Mouse (Mus musculus): Measurements from ENCODE around the gene Adora1.

Adora1 gene

DNA sequence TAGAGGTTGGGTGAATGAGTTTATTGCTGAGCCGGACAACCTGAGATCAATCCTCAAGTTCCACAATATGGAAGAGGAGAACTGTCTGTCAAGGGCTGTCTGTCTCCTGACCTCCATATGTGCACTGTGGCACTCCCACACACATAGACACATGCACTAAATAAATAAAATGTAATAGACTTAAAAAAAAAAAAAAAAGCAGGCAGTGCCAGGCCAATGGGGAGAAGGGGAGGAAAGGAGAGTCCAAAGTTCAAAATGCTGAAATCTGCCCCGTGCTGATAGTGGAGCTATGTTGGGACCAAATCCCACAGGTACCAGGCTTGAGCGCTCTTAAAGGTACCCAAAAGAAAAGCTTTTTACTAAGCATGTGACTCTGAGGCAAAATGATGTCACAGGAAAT lies 2.2 kb upstream of the Adora1 start:
- DNase-seq: no peak

DNA sequence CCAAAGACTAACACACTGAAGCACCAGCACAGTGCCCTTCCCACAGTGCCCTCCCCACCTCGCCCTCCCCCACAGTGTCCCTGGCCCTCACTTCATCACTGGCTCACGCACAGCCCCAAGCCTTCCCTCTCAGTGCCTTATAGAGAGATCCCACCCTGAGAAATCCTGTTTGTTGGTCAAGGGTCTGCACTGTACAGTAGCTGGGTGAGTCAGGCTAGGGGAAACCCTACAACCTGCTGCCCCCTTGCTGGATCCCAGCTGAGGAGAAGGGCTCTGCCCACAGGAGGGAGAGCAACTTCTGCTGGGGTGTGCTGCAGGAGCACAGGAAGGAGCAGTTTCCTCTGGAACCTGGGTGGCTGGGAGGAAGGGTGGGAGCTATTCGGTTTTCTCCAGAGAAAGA lies 911 bp upstream of the Adora1 start:
- DNase-seq: no peak

DNA sequence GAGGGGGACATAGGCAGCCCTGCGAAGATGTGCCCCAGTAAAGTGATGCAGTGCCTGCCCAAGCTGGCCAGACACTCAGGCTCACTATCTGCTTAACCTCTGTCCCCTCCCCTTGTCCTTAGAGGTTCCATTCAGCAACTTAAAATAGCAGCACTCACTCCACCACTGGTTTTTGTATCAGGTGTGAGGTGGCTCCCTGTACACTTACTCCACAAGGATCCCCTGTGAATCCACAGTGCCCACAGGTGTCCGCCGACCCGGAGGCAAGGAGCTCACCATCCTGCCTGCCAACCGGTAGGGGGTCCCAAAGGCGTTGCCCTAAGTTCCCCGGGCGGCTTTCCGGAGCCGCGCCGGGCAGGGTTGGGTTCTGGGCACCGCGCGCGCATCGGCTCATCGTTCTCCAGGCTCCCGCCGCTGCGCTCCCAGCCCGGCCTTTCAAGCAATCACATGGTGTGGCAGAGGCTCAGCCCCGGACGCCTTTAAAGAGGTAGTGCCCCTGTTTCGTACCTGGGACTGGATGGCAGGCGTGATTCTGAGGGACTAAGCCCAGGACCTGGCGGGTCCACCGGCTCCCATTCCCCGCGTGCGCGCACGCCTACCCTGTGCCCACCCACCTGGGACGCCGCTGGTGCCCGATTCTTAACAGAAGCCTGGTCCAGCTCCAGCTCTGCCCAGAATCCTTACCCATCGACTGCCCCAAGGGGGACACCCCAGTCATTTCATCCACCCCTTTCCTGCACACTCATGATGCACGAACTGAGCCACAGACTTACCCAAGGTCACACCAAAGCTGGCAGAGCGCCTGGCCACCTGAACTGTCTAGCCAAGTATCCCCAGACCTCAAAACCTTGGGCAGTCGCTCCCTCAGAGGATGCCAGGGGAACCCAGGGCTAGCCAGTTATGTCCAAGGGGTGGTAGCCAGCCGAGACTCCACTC lies 508 bp downstream of the Adora1 start:
- DNase-seq: peak; percentile 85 to 86

DNA sequence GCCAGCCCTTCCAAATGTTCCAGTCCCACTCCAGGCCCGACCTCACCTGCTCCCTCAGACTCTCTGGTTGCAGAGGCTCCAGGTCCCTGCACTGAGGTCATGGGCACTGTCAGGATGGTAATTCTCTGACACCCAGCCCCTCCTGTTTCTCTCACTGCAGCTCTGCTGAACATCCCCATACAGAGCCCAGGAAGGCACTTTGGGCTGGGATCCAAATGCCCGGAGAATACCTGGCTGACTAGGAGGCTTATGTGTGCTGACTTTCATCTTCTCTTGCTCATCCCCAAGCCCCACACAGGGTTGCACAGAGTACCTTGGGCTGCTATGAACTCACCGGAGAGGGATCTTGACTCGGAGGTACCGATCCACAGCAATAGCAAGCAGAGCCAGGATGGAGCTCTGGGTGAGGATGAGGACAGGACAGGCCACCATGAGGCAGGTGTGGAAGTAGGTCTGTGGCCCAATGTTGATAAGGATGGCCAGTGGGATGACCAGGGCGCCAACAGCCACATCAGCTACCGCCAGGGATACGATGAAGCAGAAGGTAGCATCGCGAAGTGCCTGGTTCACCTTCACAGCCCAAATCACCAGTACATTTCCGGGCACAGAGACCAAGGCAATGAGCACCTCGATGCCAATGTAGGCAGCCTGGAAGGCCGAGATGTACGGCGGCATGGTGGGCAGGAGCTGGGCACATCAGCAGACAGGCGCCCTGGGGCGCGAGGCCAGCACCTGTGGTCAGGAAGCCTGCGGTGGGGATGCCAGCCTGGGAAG lies 1.4 kb downstream of the Adora1 start:
- DNase-seq: peak; percentile 63 to 74

DNA sequence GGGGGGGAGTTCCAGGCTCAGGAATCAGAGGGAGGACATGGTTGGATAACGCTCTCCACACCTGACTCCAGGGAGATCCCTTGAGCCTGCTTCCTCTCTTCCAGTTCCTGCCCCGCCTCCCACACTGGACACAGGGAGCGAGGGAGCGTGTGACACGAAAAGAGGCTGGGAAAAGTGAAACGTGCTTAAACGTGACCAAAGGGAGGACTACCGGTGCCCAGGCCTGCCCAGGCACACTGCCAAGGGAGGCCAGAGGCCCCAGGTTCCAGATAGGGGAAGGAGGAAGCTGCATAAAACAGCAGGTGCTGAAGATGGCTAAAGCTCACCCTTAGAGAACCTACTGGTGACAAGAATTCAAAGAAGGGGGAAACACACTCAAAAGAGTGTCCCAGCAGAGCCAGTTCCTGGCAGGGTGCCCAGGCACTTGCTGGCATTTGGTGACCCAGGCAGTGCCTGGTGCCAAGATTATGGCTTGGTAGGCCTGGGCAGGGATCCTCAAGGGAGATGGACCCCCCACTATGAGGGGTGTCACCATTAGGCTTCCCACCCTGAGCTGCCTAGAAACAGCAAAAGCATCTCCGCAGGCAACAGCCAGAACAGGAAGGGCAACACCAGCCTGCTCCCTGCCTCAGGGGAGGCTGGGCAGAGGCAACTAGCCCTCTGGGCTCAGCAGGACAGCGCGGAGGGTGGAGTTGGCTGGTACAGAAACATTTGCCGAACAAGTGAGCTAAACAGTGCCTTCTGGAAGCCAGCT lies 2.3 kb downstream of the Adora1 start:
- peak; percentile 77 to 79 for DNase-seq

DNA sequence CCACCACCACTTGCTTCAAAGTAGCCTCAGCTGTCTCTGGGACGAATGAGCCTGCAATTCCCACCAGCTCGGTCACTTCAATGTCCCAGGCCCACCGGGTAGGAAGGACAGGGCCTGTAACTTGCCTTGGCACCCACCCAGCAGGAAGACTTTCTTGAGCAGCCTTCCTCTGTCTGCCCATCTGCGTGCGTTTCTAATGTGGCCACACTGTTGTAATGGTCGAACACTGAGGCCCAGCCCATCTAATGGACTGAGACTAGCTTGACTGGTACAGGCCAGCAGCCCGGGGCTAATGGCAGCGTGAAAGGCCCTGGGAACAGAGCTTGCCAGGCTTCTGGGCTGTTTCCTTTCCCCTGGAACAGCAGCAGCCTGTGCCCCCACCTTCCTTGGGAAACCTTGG lies 2.9 kb downstream of the Adora1 start:
- DNase-seq: peak; percentile 39 to 45

DNA sequence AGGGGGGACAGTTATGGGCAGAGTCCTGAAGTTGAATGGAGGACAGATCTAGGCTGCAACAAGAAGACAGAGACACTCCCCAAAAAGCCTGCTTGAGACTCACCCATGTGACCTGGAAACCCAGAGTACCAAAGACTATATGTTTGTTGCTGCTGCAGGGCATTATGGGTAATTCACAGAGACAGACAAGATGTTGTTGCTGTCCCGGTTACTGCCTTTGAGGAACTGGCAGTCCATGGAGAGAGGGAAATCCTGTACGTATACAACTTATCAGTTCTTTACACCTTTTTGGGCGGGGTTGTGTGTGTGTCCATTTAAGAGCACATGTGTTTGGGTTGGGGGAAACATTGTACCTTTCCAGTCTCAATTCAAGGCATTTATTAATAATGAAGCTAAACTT lies 3.5 kb downstream of the Adora1 start:
- peak in 1 of 2 experiments; percentile 22 for DNase-seq

DNA sequence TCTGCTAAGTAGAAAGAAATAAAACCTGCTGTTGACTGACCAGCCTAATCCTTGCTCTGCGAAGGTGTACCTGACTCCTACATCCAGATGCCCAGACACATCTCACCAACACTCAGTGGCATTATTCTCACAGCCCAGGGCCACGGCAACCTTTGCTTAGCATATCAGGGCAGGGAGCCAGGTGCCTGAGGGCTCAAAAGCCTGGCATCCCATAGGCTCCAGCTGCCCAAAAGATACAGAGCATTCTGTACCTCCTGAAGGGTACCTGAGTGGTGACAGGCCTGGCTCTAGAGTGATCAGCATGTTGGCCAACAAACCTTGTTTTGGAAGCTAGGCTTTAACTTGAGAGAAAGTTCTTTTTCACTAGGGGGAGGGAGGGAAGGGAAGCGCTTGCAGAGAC lies 4.0 kb downstream of the Adora1 start:
- peak; percentile 68 to 69 for DNase-seq

DNA sequence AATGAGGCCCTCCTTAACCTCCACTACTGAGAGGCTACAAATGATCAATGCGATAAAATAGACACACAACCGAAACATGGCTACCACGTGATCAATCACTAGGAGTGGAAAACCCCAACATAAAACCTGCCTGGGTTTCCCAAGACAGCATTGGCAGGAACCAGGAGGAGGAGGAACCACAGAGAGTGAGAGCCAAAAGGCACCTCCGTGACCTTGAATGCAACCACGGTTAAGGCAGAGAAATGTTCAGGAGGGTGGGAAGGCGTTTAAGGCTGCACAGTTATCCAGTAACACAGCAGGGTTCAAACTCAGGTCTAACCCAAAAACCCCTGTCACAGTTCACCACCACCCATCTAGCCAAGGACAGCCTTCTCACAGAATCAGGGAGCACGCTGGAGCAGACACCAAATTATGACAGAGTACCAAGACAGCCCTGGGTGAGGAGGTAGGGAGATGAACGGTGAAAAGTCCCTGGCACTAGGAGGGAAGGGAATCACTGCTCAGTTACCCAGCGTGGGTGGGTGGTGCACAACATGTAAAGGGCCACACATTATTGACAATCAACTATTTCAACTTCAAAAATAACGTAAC lies 4.5 kb downstream of the Adora1 start:
- no peak for DNase-seq

DNA sequence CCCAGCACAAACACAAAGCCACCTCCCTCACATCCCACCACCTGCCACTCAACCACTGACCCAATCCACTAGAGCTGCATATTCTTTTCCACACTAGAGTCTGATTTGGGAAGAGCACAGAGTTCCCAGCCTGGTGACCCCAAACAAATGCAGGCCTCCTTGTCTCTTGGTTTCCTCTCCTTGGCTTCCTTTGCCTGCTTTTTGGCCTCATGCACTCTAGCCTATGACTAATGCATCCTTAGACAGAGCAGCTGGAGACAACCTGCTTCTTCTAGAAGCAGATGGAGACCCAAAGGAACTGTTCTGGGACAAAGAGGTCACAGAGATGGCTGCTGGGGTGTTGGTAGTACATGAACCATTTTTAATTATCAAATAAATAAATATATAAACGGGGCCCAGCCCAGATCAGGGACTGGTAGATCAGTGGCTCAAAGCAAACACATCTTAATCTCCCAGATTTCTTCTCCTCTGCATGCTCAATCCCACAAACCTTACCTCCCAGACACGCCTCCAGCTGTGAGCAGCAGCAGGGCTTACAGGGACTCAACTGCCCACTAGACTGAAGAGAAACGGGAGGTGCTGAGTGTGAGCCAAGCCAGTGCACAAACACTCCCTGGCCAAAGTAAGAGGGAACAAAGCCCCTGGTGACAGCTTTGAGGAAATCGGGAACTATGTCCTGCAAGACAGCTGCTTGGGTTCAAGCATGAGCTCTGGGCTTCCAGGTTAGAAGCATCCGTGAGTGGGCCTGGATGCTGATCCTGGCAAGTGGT lies 5.2 kb downstream of the Adora1 start:
- DNase-seq: no peak

DNA sequence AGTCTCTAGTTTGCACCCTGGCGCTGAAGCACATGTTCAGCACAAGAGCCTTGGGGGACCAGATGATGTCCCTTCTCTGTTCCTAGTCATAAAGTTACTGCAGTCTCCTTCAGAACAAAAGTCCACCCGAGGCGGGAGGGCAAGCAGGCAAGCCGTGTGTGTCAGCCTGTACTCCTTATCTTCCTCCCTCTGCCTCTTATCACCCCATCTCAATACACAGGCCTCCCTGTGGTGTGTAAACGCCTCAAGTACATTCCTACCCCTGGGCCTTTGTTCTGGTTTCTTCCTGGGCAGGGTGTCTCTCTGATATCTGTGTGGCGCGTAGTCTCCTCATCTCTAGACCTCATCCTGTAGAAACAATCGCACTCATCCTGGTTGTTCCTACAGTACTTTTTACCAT lies 8.5 kb downstream of the Adora1 start:
- DNase-seq: no peak

DNA sequence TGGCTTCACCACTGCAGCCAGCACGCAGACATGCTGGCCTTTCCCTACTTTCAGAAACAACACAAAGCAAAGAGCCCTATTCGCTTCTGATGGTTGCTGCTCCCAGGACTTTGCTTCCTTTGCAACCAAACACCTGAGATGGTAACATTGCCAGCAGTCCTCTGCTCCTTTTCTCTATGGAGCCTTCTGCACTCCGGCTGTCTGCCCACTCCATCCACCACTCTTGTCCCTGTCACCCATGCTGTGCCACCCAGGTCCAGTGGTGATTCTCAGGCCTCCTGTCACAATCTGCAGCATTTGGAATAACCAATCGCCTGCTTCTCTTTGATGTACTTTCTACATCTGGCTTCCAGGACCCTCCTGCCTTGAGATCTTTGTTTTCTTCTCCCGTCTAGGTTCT lies 9.9 kb downstream of the Adora1 start:
- no peak for DNase-seq

DNA sequence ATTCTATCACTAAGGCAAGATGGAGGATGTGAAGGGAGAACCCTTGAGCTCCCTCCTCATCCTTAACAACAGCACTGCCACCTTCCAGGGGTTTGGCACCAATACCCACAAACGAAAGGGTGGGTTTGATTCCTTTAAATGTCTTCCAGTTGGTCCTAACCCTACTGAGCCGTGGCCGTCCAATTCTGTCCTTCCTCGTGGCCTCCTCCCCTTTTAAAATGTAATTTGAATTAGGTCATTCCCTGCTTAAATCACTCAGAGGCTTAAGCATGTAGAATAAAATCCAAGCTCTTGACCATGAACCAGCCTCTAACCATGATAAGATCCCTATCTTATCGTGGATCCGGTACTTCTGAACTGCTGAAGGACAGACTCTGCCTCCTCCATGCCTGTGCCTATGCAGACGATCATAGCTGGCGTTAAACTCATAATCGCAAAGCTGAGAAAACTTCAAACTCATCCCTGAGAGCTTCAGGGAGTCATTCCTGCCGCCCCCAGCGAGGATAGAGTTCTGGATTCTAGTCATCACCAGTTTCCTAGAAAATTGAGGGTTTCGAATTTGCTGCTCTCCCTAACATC lies 10.5 kb downstream of the Adora1 start:
- DNase-seq: no peak

DNA sequence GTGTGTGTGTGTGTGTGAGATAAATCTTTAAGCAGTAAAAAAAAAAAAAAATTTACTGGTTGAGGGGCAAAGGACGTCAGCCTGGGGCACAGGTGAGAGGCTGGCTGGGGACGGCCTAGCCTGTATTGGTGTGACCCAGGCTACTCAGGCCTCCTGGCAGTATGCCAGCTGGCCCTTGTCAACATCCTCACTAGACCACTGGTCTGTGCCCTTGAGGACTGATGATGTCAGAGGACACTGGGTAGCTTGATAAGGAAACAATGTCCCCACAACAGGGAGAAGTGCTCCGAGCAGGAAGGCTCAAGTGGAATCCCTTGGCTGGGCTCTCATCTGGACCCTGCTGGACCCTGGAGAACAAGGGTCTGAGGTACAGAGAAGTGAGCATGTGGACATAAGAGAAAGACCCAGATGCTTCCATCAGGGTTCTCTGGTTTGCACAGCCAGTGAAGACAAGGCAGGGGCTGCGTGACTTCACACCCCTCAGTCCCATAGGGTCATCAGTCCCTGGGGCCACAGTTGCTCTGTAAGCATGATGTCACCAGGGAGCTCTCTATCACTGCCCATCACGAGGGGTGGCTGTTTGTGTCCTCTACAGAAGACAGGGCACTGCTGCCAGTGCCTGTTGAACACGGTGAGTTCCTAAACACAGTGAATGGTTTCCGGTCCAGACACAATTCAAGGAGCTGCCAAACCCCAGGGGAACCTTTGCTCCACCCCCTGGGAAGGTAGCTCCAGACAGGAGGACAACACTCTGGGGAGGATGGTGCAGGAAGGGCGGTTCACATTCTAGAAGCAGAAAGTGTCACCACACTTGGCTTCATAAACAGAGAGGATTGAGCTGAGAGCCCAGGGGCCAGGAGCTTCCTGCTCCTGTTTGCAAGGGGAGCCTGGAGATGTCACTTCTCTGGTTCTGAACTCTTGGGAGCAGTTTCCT lies 12.8 kb downstream of the Adora1 start:
- no peak for DNase-seq

DNA sequence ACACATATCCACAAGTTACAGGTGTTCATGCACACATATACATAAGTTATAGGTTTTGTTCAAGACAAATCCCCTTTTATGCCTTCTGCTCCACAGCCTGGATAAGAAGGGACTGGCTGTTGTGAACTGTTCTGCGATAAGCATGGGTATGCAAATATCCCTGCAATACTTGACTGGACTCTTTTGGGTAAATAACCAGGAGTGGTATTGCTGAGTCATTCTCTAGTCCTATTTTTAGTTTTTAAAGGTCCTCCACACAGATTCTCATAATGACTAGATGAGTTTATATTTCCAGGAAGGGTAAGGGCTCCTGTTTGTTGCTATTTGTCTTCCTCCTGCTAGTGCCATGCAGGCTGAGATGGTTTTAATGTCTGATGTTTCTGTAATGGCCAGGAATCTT lies 14.1 kb downstream of the Adora1 start:
- DNase-seq: no peak

DNA sequence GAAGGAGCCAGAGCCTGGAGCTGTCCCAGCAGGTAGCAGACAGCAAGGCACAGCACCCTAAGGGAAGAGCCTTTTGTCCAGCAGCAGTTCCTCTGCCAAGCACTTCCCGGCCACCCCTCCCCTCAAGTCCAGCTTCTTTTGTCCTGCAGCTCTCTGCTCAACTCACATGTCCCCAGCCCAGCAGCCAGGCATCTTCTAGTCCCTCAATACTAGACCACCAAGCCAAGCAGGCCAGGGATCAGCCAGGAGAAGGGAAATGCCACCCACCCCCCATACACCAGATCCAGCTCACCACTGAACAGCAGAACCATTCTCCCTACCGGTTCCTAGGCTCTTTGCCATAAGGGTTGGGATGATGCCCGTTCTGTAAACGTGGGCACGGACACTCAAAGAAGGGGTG lies 15.6 kb downstream of the Adora1 start:
- DNase-seq: no peak

DNA sequence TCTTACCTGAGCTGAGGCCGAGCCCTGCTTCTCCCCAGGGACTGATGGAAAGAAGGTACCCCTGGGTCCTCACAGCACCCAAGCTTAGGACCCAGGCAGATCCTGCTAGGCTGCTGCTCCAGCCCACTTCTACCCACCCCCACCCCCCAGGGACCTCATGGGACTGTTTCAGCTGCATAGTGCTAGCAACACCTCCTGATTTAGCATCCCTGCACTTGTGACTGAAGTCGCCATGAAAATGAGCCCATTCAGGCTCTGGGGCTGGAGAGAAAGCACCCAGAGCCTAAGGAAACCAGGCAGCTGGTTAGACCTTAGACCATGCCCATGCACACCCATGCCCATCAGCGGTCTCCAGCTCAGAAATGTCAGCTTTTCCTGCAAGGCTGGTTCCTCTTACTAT lies 17.3 kb downstream of the Adora1 start:
- DNase-seq: no peak

DNA sequence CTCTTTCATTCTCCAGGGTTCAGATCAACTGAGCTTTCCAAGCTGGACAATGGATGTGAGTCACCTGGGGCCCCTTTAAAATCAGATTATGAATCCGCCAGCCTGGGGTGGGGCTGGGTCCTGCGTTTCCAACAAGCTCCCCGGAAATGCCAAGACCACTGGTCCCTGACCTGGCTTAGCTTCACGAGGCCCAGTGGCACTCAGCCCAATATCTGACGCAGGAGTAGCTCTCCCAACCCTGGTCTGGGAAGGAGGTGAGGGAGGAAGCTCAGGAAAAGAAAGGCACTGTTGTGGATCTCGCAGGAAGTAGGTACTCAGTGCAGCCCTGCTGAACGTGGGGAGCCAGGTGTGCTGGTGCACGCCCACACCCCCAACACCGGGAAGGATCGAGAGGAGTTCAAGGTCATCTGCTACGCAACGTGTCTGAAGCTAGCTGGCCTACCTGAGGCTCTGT lies 18.2 kb downstream of the Adora1 start:
- DNase-seq: no peak

DNA sequence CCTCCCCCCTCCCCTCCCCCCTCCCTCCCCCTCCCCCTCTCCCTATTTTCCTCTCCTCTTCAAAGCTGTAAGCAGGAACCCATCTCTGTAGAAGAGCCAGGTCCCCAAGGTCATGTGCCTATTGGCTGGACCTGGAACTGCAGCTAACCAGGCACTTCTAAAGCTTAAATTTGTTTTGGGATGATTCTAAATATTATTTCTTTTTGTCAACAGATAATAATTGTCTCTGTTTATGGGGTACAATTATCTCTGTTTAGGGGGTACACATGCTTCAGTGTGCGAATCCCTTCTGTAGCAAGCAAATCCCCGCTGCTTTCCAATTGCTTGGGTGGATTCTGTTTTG lies 18.6 kb downstream of the Adora1 start:
- no peak for DNase-seq

Data from cerebellum, postnatal 36 days (tissue).